Mouse (Mus musculus) kidney, adult 11 months (tissue): ENCODE measurements at regions not wholly inside any gene's neighbourhood (a gene's known extent, or its start where the extent isn't known, plus 50 kb on each side); places are given as distances from the start of the nearest gene placed in this dataset.

Experiments used
- DNase-seq: peaks from one replicate; pipeline ENCODE4 v3.0.0; 2022

GRCm38 (mm10) chr10:9569277-9569676 lies 105.7 kb downstream of the Samd5 start:
- DNase-seq = no peak

- no peak for DNase-seq
These were observed 117.4 kb downstream of the Samd5 start for GRCm38 (mm10) chr10:9557517-9558065.

DNA sequence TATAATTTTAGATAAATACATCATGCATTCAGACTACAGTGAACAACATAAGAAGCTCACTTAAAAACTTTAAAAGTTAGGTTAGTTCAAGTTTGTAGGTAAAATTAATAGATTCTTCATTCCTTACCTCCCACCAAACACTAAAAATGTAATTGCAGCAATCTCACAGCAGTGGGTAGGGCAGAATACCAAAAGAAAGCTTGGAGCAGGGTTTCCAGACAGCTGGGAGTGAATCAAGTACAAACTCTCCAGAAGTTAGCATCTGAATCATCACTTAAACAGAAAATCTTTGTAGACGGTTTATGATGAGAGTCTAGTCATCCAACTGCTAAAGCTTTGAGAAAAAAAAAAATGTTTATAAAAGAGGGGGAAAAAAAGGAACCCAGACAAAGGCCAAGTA lies 117.9 kb downstream of the Samd5 start:
- DNase-seq = no peak

DNA sequence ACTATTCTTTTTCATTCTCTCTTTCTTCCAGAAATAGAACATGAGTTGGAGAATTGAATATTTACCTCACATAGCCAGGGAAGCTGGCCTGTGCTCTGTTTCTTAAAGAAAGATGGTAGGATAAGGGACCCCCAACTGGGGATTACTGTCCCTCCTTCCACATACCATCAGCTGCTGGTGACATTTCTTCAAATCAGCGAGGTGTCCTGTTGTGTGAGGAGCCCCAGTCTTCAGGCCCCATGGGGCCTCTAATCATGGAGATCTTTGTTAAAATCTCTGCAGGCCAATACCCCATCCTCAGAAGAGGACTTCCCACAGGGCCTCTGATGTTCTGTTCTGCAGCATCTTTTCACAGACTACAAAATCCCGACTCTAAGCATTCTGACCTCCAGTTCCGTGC lies 121.1 kb downstream of the Samd5 start:
- no peak for DNase-seq

GRCm38 (mm10) chr10:9549913-9550709 lies 124.9 kb downstream of the Samd5 start:
- no peak for DNase-seq

GRCm38 (mm10) chr10:9545807-9546206 lies 129.2 kb downstream of the Samd5 start:
- DNase-seq = no peak

GRCm38 (mm10) chr10:9544041-9544786 lies 130.8 kb downstream of the Samd5 start:
- no peak for DNase-seq

GRCm38 (mm10) chr10:9541579-9541978 lies 133.4 kb downstream of the Samd5 start:
- no peak for DNase-seq

- no peak for DNase-seq
These were observed 137.3 kb downstream of the Samd5 start for GRCm38 (mm10) chr10:9537686-9538085.

DNA sequence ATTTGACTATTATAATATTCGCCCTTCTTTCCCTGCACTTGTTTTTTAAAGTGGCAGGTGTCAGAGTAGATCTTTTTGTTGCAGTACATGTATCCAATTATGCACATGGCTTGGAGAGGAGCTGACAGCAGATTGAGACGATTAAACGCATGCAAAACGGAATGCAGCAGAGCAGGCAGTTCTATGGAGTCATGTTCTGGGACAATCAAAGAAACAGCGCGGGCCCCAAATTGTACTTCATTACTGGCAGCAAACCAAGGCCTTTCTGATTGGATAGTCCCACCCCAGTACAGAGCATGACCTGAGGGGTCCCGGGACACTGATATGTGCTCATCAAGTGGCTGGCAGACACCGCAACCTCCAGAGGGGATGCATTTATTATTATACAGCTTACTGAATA lies 140.5 kb downstream of the Samd5 start:
- no peak for DNase-seq

- DNase-seq = no peak
These were observed 141.7 kb downstream of the Samd5 start for GRCm38 (mm10) chr10:9533283-9533682.

DNA sequence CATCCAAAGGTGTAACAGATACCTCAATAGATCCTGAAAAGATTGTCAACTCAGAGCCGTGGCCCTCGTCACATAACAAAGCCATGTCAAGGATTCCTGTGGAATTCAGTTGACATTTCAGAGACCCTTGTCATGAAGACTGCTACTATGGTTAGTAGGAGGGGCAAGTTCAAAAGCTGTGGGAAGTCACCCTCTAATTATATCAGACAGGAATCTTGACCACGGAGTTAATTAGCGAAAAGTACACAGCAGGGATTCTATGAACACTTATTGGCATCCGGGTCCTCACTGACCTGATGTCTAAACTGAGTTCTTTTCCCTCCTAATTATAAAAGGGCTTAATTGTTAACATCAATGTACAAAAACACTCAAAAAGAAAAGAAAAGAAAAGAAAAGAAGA lies 143.1 kb downstream of the Samd5 start:
- no peak for DNase-seq

- no peak for DNase-seq
These were observed 145.6 kb downstream of the Samd5 start for GRCm38 (mm10) chr10:9529408-9529807.

GRCm38 (mm10) chr10:9528066-9528465 lies 146.9 kb downstream of the Samd5 start:
- DNase-seq = no peak

DNA sequence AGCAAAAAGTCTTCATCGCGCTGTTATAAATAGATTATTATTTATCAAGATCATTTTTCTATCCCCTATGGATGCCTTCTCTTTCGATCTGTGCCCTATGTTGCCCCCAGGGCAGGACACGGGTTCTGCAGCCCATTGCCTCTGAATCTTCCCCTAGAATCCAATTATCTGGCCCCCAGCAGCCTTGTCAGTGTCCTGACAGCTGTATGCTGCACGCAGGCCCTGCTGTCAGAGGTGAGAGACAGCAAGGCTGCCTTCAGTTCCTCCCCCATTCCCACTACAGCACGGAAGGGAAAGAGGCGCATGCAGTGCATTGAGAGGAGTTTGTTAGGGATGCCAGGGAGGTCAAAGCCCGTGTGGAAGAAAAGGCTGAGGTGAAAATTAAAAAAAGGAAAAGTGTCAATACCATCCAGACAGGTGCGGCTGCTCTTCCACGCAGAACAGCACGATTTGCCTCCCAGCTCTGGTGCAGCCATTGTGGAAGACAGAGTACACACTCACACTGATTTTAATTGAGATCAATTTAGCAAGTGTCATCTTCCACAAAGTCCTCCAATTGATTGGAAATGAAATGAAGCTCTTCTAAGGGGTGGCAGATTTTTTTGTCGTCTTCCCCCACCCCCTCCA lies 165.1 kb downstream of the Samd5 start:
- DNase-seq = no peak

DNA sequence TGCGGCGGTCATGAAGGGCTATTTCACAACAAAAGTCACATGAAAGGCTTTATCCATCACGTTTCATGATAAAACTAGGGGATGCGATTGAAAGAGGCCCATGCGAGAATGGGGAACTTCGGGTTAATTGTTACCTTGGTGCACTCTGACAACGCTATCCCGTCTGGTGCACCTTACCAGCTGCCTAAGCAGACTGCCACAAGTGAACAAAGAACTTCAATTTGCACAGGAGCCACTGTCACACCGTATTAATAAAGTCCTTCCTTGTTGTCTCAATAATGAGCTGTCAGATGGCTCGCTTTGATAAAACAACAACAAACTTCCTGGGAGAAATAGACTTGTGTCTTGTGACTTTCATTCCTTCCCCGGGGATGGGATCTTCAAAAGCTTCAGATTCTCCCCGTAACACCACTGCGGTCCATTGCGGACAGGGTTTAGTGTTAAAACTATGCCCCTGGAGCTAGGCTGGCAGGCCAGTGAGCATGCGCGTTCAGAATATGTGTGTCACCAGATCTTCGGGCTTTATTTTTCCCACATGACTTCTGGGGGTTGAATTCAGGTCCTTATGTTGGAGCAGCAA lies 165.8 kb downstream of the Samd5 start:
- DNase-seq = no peak

DNA sequence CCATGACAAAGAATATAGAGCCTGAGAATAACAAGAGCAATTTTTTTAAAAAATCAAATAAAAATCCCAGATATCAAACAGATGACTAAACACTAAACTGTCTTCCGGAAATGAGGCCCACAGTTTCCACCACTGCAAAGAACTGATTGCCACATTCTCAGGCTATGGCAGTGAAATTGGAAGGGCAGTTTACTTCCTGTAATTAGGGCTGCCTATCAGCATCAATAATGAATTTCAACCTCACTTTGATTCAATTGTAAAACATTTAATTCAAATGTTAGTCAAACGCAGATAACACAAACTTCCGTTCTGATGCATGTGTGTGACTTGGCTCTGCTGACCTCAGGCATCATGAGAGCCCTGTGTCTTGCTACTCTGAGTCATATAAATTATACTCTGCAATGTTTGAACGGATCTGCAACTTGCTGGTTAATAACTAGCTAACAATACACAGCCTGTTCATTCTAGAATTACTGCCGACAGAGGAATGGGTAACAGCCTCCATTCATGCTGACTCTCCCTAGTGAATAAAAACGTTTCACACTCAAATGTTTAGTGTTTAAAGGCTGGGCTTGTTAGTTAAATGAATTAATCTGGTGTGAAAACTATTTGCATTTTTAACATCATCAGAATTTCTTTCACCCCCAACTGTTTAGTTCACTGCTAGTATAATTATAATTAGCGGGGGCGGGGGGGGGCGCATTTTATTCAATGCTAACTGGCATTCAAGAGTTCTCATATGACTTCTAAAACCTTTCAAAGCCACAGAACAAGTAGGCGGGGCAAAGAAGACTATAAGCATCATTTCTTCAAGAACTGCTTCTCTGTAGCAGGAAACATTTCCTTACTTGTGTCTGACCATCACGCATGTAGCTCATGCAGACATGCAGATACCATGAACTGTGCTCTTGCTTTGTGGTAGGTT lies 171.2 kb downstream of the Samd5 start:
- no peak for DNase-seq

DNA sequence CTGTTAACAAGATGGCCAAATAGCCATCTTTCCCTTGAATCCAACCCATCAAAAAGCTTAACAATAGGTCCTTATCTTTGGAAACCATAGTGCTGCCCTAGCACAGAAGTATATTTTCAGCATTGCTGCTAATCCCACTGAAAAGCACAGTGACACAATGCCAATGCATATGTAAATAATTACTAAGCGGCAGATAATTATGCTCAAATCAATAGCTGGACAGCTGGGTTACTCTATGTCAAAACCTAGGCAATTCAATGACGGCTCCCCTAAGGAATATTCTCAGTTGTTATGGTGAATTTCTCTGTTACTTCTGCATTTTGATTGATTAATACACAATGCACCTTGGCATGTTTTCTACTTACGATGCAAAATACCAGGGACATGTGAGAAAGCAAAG lies 176.5 kb downstream of the Samd5 start:
- DNase-seq = no peak

DNA sequence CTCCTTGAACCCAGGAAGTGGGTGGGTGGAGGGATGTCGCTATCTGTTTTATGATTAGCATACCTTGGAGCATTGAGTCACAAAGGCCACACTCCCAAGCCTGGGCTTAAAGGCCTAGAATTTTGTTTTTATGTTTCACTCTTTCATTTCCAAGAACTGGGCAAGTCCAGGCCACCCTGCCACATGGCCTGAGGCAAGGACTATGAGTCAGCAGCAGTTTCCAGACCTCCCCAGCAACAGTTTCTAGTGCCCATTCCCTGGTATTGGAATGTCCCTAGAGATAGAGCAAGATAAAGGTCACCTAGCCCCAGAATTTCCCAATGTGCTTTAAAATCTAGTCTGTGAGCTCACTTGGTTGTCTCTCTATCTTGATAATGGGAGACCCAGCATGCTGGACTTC lies 178.0 kb downstream of the Samd5 start:
- DNase-seq = no peak

- no peak for DNase-seq
These were observed 179.8 kb downstream of the Samd5 start for GRCm38 (mm10) chr10:9495143-9495651.

DNA sequence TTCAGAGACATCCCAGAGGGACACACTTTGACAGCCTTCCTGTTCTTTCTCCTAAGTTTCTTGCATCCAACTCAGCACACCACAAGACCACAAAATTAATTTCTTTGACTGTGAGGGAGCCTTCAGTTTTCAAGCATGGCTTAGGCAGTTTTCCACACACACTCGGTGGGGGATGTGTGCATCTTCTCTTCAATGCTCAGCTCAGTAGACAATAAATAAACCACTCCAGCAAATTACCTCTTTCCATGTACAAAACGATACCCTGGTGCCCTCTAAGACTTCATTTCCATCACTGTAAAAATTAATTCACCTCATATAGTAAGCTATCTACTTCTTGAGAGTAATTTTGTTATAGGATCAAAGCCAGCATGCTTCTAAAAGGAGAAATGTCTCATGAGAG lies 184.6 kb downstream of the Samd5 start:
- no peak for DNase-seq

GRCm38 (mm10) chr10:9462361-9462760 lies 212.6 kb downstream of the Samd5 start:
- no peak for DNase-seq
